Mouse (Mus musculus): ENCODE measurements at regions not wholly inside any gene's neighbourhood (a gene's known extent, or its start where the extent isn't known, plus 50 kb on each side); places are given as distances from the start of the nearest gene placed in this dataset.

GRCm38 (mm10) chr3:81279266-81279665 is 243.1 kb downstream of the Pdgfc start:
- DNase-seq (ENCODE audit: low spot score), result no peak

GRCm38 (mm10) chr3:81289762-81290161 is 253.5 kb downstream of the Pdgfc start:
- DNase-seq (ENCODE audit: low spot score), result no peak

- DNase-seq (ENCODE audit: low spot score), result no peak
These were observed 256.2 kb downstream of the Pdgfc start for GRCm38 (mm10) chr3:81292404-81292803.

- DNase-seq (ENCODE audit: low spot score), result no peak
These were observed 257.1 kb downstream of the Pdgfc start for GRCm38 (mm10) chr3:81293186-81293819.

GRCm38 (mm10) chr3:81304017-81304791 is 268.0 kb downstream of the Pdgfc start:
- DNase-seq (ENCODE audit: low spot score), result no peak

- no peak for DNase-seq (ENCODE audit: low spot score)
These were observed 269.4 kb downstream of the Pdgfc start for GRCm38 (mm10) chr3:81305412-81306165.

GRCm38 (mm10) chr3:81326866-81327265 is 290.6 kb downstream of the Pdgfc start:
- no peak for DNase-seq (ENCODE audit: low spot score)

GRCm38 (mm10) chr3:81351739-81352138 is 315.5 kb downstream of the Pdgfc start:
- no peak for DNase-seq (ENCODE audit: low spot score)

GRCm38 (mm10) chr3:81367918-81368317 is 331.7 kb downstream of the Pdgfc start:
- DNase-seq (ENCODE audit: low spot score), result peak; percentile 1

GRCm38 (mm10) chr3:81368642-81369041 is 332.4 kb downstream of the Pdgfc start:
- no peak for DNase-seq (ENCODE audit: low spot score)

- DNase-seq (ENCODE audit: low spot score), result no peak
These were observed 333.5 kb downstream of the Pdgfc start for GRCm38 (mm10) chr3:81369742-81370141.

GRCm38 (mm10) chr3:81375990-81376389 is 339.8 kb downstream of the Pdgfc start:
- no peak for DNase-seq (ENCODE audit: low spot score)

- no peak for DNase-seq (ENCODE audit: low spot score)
These were observed 341.2 kb downstream of the Pdgfc start for GRCm38 (mm10) chr3:81377466-81377865.

GRCm38 (mm10) chr3:81379362-81379761 is 343.1 kb downstream of the Pdgfc start:
- no peak for DNase-seq (ENCODE audit: low spot score)

- DNase-seq (ENCODE audit: low spot score), result no peak
These were observed 350.7 kb downstream of the Pdgfc start for GRCm38 (mm10) chr3:81386931-81387330.

GRCm38 (mm10) chr3:81387634-81388033 is 351.4 kb downstream of the Pdgfc start:
- DNase-seq (ENCODE audit: low spot score), result no peak

GRCm38 (mm10) chr3:81397212-81397611 is 361.0 kb downstream of the Pdgfc start:
- DNase-seq (ENCODE audit: low spot score), result no peak

- DNase-seq (ENCODE audit: low spot score), result no peak
These were observed 364.8 kb downstream of the Pdgfc start for GRCm38 (mm10) chr3:81401028-81401427.

GRCm38 (mm10) chr3:81408914-81409313 is 372.7 kb downstream of the Pdgfc start:
- no peak for DNase-seq (ENCODE audit: low spot score)

GRCm38 (mm10) chr3:81421875-81422274 is 385.7 kb downstream of the Pdgfc start:
- no peak for DNase-seq (ENCODE audit: low spot score)

- no peak for DNase-seq (ENCODE audit: low spot score)
These were observed 390.5 kb downstream of the Pdgfc start for GRCm38 (mm10) chr3:81426765-81427164.
